Mouse (Mus musculus) C2C12 (cell line): ENCODE measurements around the gene Prrc2b. TPM values are rescaled to one million over a fixed set of nuclear protein-coding genes. Genes with fewer than 3 reads are reported as not detected.

Experiments
- H3K27me3 ChIP-seq: one replicate; pipeline ENCODE4 v1.6.1; 2011; ENCODE audit not compliant: control insufficient read depth, insufficient read depth, insufficient read length
- H3K36me3 ChIP-seq: one replicate; pipeline ENCODE4 v1.6.1; 2011; ENCODE audit not compliant: control insufficient read depth, insufficient read depth
- H3K4me3 ChIP-seq: one replicate; pipeline ENCODE4 v1.5.1; 2011; ENCODE audit warnings: mild to moderate bottlenecking, control low read depth; ENCODE audit not compliant: poor library complexity, insufficient read depth, severe bottlenecking
- H3K79me2 ChIP-seq: one replicate; pipeline ENCODE4 v1.6.1; 2011; ENCODE audit not compliant: control insufficient read depth, insufficient read depth
- H3K79me3 ChIP-seq: one replicate; pipeline ENCODE4 v1.6.1; 2011; ENCODE audit warnings: low read depth, control low read depth
- H3ac ChIP-seq: one replicate; pipeline ENCODE3; 2011; ENCODE audit warnings: low read depth; ENCODE audit not compliant: control insufficient read depth, insufficient read length
- CEBPB ChIP-seq: IDR thresholded peaks from one replicate; pipeline ENCODE4 v1.6.1; 2011; ENCODE audit warnings: low read depth, mild to moderate bottlenecking, control low read depth, moderate library complexity
- CTCF ChIP-seq: IDR thresholded peaks from one replicate; pipeline ENCODE4 v1.5.1; 2011; ENCODE audit not compliant: control insufficient read depth, insufficient read depth, insufficient read length
- FOSL1 ChIP-seq: IDR thresholded peaks from one replicate; pipeline ENCODE4 v1.8.0; 2011; ENCODE audit warnings: mild to moderate bottlenecking, low read length; ENCODE audit not compliant: poor library complexity, insufficient read depth, severe bottlenecking
- MAX ChIP-seq: IDR thresholded peaks from one replicate; pipeline ENCODE4 v1.6.1; 2011; ENCODE audit warnings: mild to moderate bottlenecking, control low read depth
- MYOD1 ChIP-seq: IDR thresholded peaks from one replicate; pipeline ENCODE4 v1.6.1; 2011; ENCODE audit warnings: low read depth; ENCODE audit not compliant: control insufficient read depth, insufficient read length
- MYOG ChIP-seq: IDR thresholded peaks from one replicate; pipeline ENCODE4 v1.6.1; 2011; ENCODE audit not compliant: control insufficient read depth, insufficient read length; ENCODE audit errors: extremely low read depth
- USF1 ChIP-seq: IDR thresholded peaks from one replicate; pipeline ENCODE4 v1.6.1; 2011; ENCODE audit warnings: low read depth, mild to moderate bottlenecking, control low read depth, moderate library complexity
- polyA plus RNA-seq: library from polyadenylated mRNA; unstranded; fragments of >200 nt; fragmentation: generic; extraction: Trizol; gene quantifications from one replicate; pipeline ENCODE4 v1.2.1, GENCODE M21; 2012; ENCODE audit warnings: missing spikeins

Gene Prrc2b
- polyA plus RNA-seq, 1 experiment, result 45.0 TPM

DNA sequence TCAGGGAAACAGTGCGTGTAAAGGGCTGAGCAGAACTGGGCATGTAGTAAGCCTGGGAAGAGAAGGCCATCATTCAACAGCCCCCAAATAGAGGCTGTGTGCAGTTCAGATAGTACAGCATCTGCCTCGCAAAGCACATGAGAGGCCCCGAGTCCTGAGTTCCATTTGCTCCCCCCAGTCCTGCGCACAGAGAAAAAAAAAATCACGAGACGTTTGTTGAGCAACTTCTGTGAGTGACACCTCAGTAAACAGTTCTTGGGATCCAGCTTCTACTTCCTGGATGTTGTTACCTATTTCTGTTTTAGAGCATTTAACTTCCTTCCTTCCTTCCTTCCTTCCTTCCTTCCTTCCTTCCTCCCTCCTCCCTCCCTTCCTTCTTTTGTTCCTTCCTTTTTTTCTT is 9.3 kb upstream of the Prrc2b start:
- no peak overlapping the region for H3ac ChIP-seq
- H3K79me2 ChIP-seq, result no peaks in the 10 kb centered on the region
- H3K4me3 ChIP-seq, result no peak overlapping the region
- H3K36me3 ChIP-seq, result no peaks in the 10 kb centered on the region
- TF ChIP-seq CEBPB, result no peak
- TF ChIP-seq MYOG, result no peak
- H3K27me3 ChIP-seq, result no peaks in the 10 kb centered on the region
- H3K79me3 ChIP-seq, result no peaks in the 10 kb centered on the region

DNA sequence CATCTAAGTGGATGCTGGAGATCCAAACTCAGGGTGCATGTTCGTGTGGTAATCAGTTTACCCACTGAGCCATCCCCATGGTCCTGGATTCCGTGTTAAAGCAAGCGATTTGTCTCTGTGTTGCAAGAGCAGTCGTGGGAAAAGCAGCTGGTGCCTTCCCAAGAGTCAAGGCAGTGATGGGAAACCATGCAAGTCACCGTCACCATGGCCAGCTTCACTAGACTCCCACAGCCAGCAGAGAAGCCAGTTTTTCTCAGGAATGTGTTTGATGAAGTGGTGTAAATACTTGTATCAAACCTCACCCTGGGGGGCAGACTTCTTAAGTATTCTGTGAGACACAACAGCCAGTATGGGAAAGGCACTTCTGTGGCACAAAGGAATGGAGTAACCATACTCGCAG is 8.5 kb upstream of the Prrc2b start:
- H3K36me3 ChIP-seq, result no peaks in the 10 kb centered on the region
- no peak overlapping the region for H3K4me3 ChIP-seq
- no peaks in the 10 kb centered on the region for H3K79me2 ChIP-seq
- H3K27me3 ChIP-seq, result no peaks in the 10 kb centered on the region
- no peak for TF ChIP-seq CEBPB
- no peak for TF ChIP-seq MYOG
- no peak for TF ChIP-seq MYOD1
- TF ChIP-seq CTCF, result no peak
- TF ChIP-seq FOSL1, result no peak
- TF ChIP-seq USF1, result no peak
- no peak for TF ChIP-seq MAX
- no peak overlapping the region for H3ac ChIP-seq
- H3K79me3 ChIP-seq, result no peaks in the 10 kb centered on the region

DNA sequence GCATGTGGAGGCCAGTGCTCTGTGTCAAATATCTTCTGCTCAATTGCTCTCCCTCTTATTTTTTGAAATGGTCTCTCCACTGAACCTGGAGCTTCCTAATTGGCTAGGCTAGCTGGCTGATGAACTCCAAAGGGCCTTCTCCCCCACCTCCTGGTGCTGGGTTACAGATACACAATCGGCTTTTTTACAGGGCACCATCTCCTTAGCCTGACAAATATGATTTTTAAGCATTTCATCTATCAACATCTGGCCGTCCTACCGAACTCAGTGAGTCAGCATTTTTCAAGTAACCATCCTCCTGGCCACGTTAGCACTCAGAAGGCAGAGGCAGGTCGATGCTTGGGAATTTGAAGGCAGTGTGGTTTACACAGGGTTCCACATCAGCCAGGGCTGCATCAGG is 6.2 kb upstream of the Prrc2b start:
- Histone ChIP-seq H3K4me3 (no peak overlapping the region), H3K36me3 (no peaks in the 10 kb centered on the region), H3K79me2 (no peaks in the 10 kb centered on the region), H3K79me3 (no peaks in the 10 kb centered on the region), H3K27me3 (no peaks in the 10 kb centered on the region), H3ac (no peak overlapping the region)
- TF ChIP-seq MYOG (no peak), MAX (no peak), FOSL1 (no peak), USF1 (no peak), CTCF (no peak), CEBPB (no peak), MYOD1 (no peak)

DNA sequence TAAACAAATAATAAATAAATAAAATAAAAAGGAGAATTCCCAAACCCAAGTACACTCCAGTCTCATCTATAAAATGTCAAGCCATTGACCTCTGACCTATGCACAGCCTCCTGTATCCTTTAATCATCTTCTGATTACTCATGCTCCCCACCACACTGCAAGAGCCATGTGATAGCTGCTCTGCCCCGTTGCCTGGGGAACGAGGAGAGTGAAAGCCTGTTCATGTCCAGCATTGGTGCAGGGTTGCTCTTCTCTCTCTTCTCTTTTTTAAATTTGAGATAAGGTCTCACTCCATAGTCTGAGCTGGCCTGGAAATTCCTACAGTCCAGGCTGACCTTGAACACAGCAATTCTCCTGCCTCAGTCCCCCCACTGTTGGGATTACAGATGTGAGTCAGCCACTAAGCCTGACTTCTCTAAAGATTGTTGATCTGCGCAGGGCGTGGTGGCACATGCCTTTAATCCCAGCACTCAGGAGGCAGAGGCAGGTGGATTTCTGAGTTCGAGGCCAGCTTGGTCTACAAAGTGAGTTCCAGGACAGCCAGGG is 4.2 kb upstream of the Prrc2b start:
- Histone ChIP-seq H3ac (no peak overlapping the region), H3K4me3 (no peak overlapping the region), H3K79me2 (peaks cover 7% of the 10 kb centered on the region), H3K27me3 (no peaks in the 10 kb centered on the region), H3K79me3 (peaks cover 5% of the 10 kb centered on the region), H3K36me3 (no peaks in the 10 kb centered on the region)
- no peak for TF ChIP-seq FOSL1
- TF ChIP-seq USF1, result peak; percentile 63

DNA sequence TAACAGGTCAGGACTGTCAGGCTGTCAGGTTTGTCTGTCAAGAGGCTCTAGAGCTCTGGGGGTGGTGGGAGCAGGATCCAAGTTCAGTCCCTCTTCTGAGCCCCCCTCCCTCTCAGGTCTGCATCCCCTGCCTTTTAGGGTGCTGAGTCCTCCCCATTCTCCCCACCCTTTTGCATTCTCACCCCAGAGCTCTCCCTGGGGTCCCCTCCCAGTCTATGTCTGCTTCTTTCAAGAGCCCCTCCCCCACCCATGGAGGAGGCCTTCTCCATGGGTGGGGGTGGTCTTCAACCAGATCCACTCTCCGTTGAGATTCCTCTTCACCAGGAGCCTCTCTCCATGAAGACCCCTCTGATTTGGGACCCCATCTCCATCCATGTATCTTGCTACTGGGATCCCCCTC is 747 bp upstream of the Prrc2b start:
- Histone ChIP-seq H3K79me3 (peaks cover 39% of the 10 kb centered on the region), H3K79me2 (peaks cover 41% of the 10 kb centered on the region), H3ac (no peak overlapping the region), H3K36me3 (peaks cover 7% of the 10 kb centered on the region), H3K4me3 (no peak overlapping the region), H3K27me3 (no peaks in the 10 kb centered on the region)
- TF ChIP-seq CTCF (no peak), MYOD1 (no peak), MAX (no peak)

DNA sequence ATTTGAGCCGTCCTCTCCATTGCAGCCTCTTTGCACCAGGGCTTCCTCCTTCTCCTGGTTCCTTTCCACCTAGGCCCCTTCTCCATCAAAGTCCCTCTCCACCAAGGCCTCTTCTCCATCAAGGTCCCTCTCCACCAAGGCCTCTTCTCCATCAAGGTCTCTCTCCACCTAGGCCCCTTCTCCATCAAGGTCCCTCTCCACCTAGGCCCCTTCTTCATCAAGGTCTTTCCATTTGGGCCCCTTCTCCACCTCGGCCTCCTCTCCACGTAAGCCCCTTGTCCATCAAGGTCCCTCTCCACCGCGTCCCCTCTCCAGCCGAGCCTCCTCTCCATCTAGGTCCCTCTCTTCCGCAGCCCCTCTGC is 339 bp upstream of the Prrc2b start:
- peak overlapping the region; percentile 68 for H3K4me3 ChIP-seq
- H3ac ChIP-seq, result peak overlapping the region; percentile 24
- H3K79me2 ChIP-seq, result peaks cover 45% of the 10 kb centered on the region
- H3K36me3 ChIP-seq, result peaks cover 9% of the 10 kb centered on the region
- H3K27me3 ChIP-seq, result no peaks in the 10 kb centered on the region
- H3K79me3 ChIP-seq, result peaks cover 43% of the 10 kb centered on the region
- no peak for TF ChIP-seq CEBPB
- no peak for TF ChIP-seq USF1

DNA sequence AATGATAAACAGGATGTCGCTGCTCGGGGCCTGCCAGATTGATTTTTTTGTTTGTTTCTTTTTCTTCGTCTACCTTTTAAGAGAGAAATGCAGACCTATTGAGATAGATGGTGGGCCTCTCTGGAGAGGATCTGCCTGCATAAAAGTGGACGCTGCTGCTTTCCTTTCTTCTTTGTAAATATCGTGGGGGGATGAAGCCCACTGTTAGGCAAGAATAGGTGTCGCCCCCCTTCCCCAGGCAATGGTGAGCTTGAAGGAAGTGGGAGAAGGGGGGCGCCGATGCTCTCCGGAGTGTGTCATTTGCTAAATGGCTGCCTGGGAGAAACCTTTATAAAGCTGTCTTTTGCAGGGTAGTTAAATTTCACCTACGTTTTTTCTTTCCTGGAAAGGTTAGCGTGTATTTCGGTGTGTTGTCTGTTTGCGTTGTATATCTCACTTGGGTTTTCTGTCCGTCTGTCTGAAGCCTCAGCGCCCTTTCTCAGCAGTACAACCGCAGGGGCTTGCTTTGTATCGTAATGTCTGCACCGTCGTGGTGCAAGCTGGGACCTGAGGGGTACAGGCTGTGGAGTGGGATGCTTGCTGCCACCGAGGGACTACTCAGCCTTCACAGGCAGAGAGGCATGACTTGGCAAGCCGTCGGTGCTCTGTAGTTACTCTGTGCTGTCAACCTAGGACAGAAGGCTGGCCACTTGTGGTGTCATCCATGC is 931 bp downstream of the Prrc2b start:
- H3K79me2 ChIP-seq, result peaks cover 58% of the 10 kb centered on the region
- H3K79me3 ChIP-seq, result peaks cover 56% of the 10 kb centered on the region
- H3ac ChIP-seq, result peak overlapping the region; percentile 100
- H3K4me3 ChIP-seq, result peak overlapping the region; percentile 68
- peaks cover 14% of the 10 kb centered on the region for H3K36me3 ChIP-seq
- no peaks in the 10 kb centered on the region for H3K27me3 ChIP-seq
- TF ChIP-seq CTCF (no peak), MAX (no peak), CEBPB (no peak), FOSL1 (no peak), MYOD1 (no peak), MYOG (no peak), USF1 (no peak)
